Mouse (Mus musculus): ENCODE measurements at regions not wholly inside any gene's neighbourhood (a gene's known extent, or its start where the extent isn't known, plus 50 kb on each side); places are given as distances from the start of the nearest gene placed in this dataset.

- DNase-seq (ENCODE audit: low spot score) = no peak
Measured at GRCm38 (mm10) chr15:60630756-60631402, 222.7 kb downstream of the Fam84b start.

GRCm38 (mm10) chr15:60618801-60619200 is 234.8 kb downstream of the Fam84b start:
- DNase-seq (ENCODE audit: low spot score) = no peak

GRCm38 (mm10) chr15:60617371-60617770 is 236.2 kb downstream of the Fam84b start:
- DNase-seq (ENCODE audit: low spot score) = no peak

- no peak for DNase-seq (ENCODE audit: low spot score)
Measured at GRCm38 (mm10) chr15:60601885-60602284, 251.7 kb downstream of the Fam84b start.

- no peak for DNase-seq (ENCODE audit: low spot score)
Measured at GRCm38 (mm10) chr15:60577084-60577483, 276.5 kb downstream of the Fam84b start.

GRCm38 (mm10) chr15:60566267-60566666 is 287.3 kb downstream of the Fam84b start:
- DNase-seq (ENCODE audit: low spot score) = no peak

GRCm38 (mm10) chr15:60565017-60565416 is 288.6 kb downstream of the Fam84b start:
- no peak for DNase-seq (ENCODE audit: low spot score)

- no peak for DNase-seq (ENCODE audit: low spot score)
Measured at GRCm38 (mm10) chr15:60560641-60561040, 292.9 kb downstream of the Fam84b start.

GRCm38 (mm10) chr15:60555691-60556090 is 297.9 kb downstream of the Fam84b start:
- no peak for DNase-seq (ENCODE audit: low spot score)

- no peak for DNase-seq (ENCODE audit: low spot score)
Measured at GRCm38 (mm10) chr15:60554587-60554986, 299.0 kb downstream of the Fam84b start.

- DNase-seq (ENCODE audit: low spot score) = no peak
Measured at GRCm38 (mm10) chr15:60548045-60548444, 305.5 kb downstream of the Fam84b start.

- no peak for DNase-seq (ENCODE audit: low spot score)
Measured at GRCm38 (mm10) chr15:60537191-60537590, 316.4 kb downstream of the Fam84b start.

- DNase-seq (ENCODE audit: low spot score) = no peak
Measured at GRCm38 (mm10) chr15:60534701-60535100, 318.9 kb downstream of the Fam84b start.

- no peak for DNase-seq (ENCODE audit: low spot score)
Measured at GRCm38 (mm10) chr15:60516810-60517209, 336.8 kb downstream of the Fam84b start.

GRCm38 (mm10) chr15:60476755-60477310 is 376.7 kb downstream of the Fam84b start:
- no peak for DNase-seq (ENCODE audit: low spot score)

GRCm38 (mm10) chr15:60475086-60475485 is 378.5 kb downstream of the Fam84b start:
- no peak for DNase-seq (ENCODE audit: low spot score)

- DNase-seq (ENCODE audit: low spot score) = no peak
Measured at GRCm38 (mm10) chr15:60431916-60432315, 415.5 kb upstream of the 4933412E24Rik start.

GRCm38 (mm10) chr15:60419081-60419480 is 402.7 kb upstream of the 4933412E24Rik start:
- no peak for DNase-seq (ENCODE audit: low spot score)

GRCm38 (mm10) chr15:60392267-60392666 is 375.9 kb upstream of the 4933412E24Rik start:
- no peak for DNase-seq (ENCODE audit: low spot score)

GRCm38 (mm10) chr15:60390336-60390735 is 373.9 kb upstream of the 4933412E24Rik start:
- DNase-seq (ENCODE audit: low spot score) = no peak

- no peak for DNase-seq (ENCODE audit: low spot score)
Measured at GRCm38 (mm10) chr15:60387962-60388361, 371.5 kb upstream of the 4933412E24Rik start.

Measured in urinary bladder, adult 2 months (tissue).